Mouse (Mus musculus): ENCODE measurements around the gene Tnfrsf1a.

- no peak for TF ChIP-seq CTCF (IDR thresholded peaks at IDR 0.05; ENCODE audit: low read depth, low read length)
- no peak for TF ChIP-seq POLR2A (IDR thresholded peaks at IDR 0.05; ENCODE audit: extremely low read depth, insufficient read depth, low read length)
These were observed 34.4 kb upstream of the Tnfrsf1a start for GRCm38 (mm10) chr6:125314746-125315145.

All from liver, adult 2 months (tissue).